Mouse (Mus musculus): ENCODE data around the gene Hdac7. TPM values are rescaled to one million over a fixed set of nuclear protein-coding genes. Genes with fewer than 3 reads are reported as not detected.

Gene Hdac7
- total and polyA plus RNA-seq, 2 experiments from 2014 or later, result 21.6 to 29.4 TPM

GRCm38 (mm10) chr15:97763256-97764049, 80.8 kb downstream of the Hdac7 start:
- Histone ChIP-seq H3K27ac (ENCODE audit: low read depth, low read length) (no peak overlapping the region), H3K9ac (no peak overlapping the region), H3K9me3 (ENCODE audit: low read length) (no peaks in the 10 kb centered on the region), H3K4me2 (ENCODE audit: low read depth) (no peak overlapping the region), H3K36me3 (ENCODE audit: insufficient read depth) (peaks cover 8% of the 10 kb centered on the region), H3K4me1 (ENCODE audit: insufficient read depth) (peaks cover 13% of the 10 kb centered on the region; the same call in 1 of the 2 replicates), H3K27me3 (ENCODE audit: insufficient read depth, low read length) (no peaks in the 10 kb centered on the region), H3K4me3 (ENCODE audit: low read depth, low read length) (no peak overlapping the region)
- TF ChIP-seq CTCF (IDR thresholded peaks at IDR 0.05; ENCODE audit: low read depth), result no peak
- DNase-seq, result no peak
- no peak for ATAC-seq
- 66% methylated on average over 9 of the region's 9 CpGs for WGBS

DNA sequence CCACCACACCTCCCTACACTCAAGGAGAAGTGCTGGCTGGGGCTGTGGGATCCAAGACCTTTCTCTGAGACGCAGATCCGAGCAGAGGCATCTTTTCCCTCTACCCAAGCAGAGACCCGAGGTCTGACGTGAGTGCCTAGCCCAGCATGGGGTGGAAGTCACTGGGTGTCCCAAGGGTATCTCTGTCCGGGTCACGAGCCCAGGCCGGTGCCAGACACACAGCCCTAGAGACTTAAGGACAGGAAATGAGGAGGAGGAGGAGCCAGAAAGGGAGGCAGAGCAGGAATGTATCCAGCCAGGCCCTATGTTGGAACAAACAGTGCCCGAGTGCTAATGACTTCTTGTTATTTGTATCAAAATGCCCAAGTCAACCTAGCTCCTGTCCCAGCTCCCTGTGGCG, 81.6 kb downstream of the Hdac7 start:
- Histone ChIP-seq H3K4me3 (ENCODE audit: low read depth, low read length) (no peak overlapping the region), H3K4me2 (ENCODE audit: low read depth) (no peak overlapping the region), H3K36me3 (ENCODE audit: insufficient read depth) (peaks cover 8% of the 10 kb centered on the region), H3K27ac (ENCODE audit: low read depth, low read length) (no peak overlapping the region), H3K4me1 (ENCODE audit: insufficient read depth) (peaks cover 7% of the 10 kb centered on the region; the same call in 1 of the 2 replicates), H3K9me3 (ENCODE audit: low read length) (no peaks in the 10 kb centered on the region), H3K27me3 (ENCODE audit: insufficient read depth, low read length) (no peaks in the 10 kb centered on the region), H3K9ac (no peak overlapping the region)
- DNase-seq, result no peak
- no peak for TF ChIP-seq CTCF (IDR thresholded peaks at IDR 0.05; ENCODE audit: low read depth)
- no peak for ATAC-seq
- WGBS, result 73% methylated on average over 9 of the region's 9 CpGs

DNA sequence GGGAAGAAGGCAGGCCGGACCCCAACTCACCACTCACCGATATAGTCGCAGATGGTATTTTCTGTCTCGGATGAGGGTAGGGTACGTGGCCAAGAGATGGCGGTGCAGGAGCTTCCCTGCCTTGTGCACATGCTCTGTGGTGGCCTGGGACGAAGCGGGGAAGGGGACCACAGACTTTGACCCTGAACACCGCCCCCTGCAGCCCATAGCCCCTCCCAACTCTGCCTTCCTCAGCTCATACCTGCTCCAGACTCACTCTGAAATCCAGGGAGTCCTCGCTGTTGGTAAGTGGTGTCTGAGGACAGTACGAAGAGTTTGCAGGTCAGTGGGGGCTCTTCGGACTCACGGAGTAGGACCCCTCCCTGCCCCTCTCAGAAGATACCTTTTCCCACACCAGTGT, 82.9 kb downstream of the Hdac7 start:
- no peaks in the 10 kb centered on the region for H3K9me3 ChIP-seq (ENCODE audit: low read length)
- H3K4me1 ChIP-seq (ENCODE audit: insufficient read depth), result 0 out of 2 replicates have a peak, but pooled peaks cover 3% of the 10 kb centered on the region
- no peak overlapping the region for H3K9ac ChIP-seq
- H3K36me3 ChIP-seq (ENCODE audit: insufficient read depth), result peaks cover 8% of the 10 kb centered on the region
- ATAC-seq (no peak), DNase-seq (no peak)
- H3K27ac ChIP-seq (ENCODE audit: low read depth, low read length), result no peak overlapping the region
- WGBS, result 41% methylated on average over 13 of the region's 13 CpGs
- H3K4me2 ChIP-seq (ENCODE audit: low read depth), result no peak overlapping the region
- H3K27me3 ChIP-seq (ENCODE audit: insufficient read depth, low read length), result no peaks in the 10 kb centered on the region
- no peak overlapping the region for H3K4me3 ChIP-seq (ENCODE audit: low read depth, low read length)
- no peak for TF ChIP-seq CTCF (IDR thresholded peaks at IDR 0.05; ENCODE audit: low read depth)

DNA sequence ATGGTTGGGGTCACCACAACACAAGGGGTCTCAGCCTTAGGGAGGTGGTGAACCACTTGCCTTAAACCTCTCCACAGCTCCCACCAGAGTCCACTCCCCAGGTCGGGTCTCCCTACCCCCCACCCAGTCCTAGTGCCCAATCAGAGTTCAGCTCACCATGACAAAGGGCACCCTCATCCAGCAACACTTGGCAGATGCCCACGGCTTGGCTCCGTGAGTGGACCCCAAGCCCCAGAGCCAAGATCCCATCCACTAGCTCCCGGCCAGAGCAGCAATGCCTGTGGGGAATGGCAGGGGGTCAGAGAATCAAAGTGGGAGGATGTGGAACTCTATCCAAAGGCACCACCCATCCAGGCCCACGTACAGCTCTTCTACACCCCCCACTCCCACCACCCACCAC, 83.3 kb downstream of the Hdac7 start:
- Histone ChIP-seq H3K4me3 (ENCODE audit: low read depth, low read length) (no peak overlapping the region), H3K36me3 (ENCODE audit: insufficient read depth) (peaks cover 8% of the 10 kb centered on the region), H3K4me1 (ENCODE audit: insufficient read depth) (no peaks in the 10 kb centered on the region), H3K27me3 (ENCODE audit: insufficient read depth, low read length) (no peaks in the 10 kb centered on the region), H3K27ac (ENCODE audit: low read depth, low read length) (no peak overlapping the region), H3K9me3 (ENCODE audit: low read length) (no peaks in the 10 kb centered on the region), H3K9ac (no peak overlapping the region), H3K4me2 (ENCODE audit: low read depth) (no peak overlapping the region)
- TF ChIP-seq CTCF (IDR thresholded peaks at IDR 0.05; ENCODE audit: low read depth), result no peak
- 47% methylated on average over 5 of the region's 5 CpGs for WGBS
- ATAC-seq (no peak), DNase-seq (no peak)

GRCm38 (mm10) chr15:97760006-97760405, 84.3 kb downstream of the Hdac7 start:
- H3K9me3 ChIP-seq (ENCODE audit: low read length), result no peaks in the 10 kb centered on the region
- TF ChIP-seq CTCF (IDR thresholded peaks at IDR 0.05; ENCODE audit: low read depth), result no peak
- no peak overlapping the region for H3K4me2 ChIP-seq (ENCODE audit: low read depth)
- H3K4me3 ChIP-seq (ENCODE audit: low read depth, low read length), result no peak overlapping the region
- peaks cover 8% of the 10 kb centered on the region for H3K36me3 ChIP-seq (ENCODE audit: insufficient read depth)
- H3K4me1 ChIP-seq (ENCODE audit: insufficient read depth), result no peaks in the 10 kb centered on the region
- H3K27ac ChIP-seq (ENCODE audit: low read depth, low read length), result no peak overlapping the region
- no peaks in the 10 kb centered on the region for H3K27me3 ChIP-seq (ENCODE audit: insufficient read depth, low read length)
- DNase-seq (no peak), ATAC-seq (no peak)
- H3K9ac ChIP-seq, result no peak overlapping the region
- 83% methylated on average over 9 of the region's 9 CpGs for WGBS

- no peaks in the 10 kb centered on the region for H3K4me1 ChIP-seq (ENCODE audit: insufficient read depth)
- no peak overlapping the region for H3K4me2 ChIP-seq (ENCODE audit: low read depth)
- no peak for ATAC-seq
- peaks cover 13% of the 10 kb centered on the region for H3K36me3 ChIP-seq (ENCODE audit: insufficient read depth)
- H3K27me3 ChIP-seq (ENCODE audit: insufficient read depth, low read length), result no peaks in the 10 kb centered on the region
- TF ChIP-seq CTCF (IDR thresholded peaks at IDR 0.05; ENCODE audit: low read depth), result no peak
- no peak overlapping the region for H3K4me3 ChIP-seq (ENCODE audit: low read depth, low read length)
- WGBS, result 61% methylated on average over 8 of the region's 8 CpGs
- H3K27ac ChIP-seq (ENCODE audit: low read depth, low read length), result no peak overlapping the region
- DNase-seq, result no peak
- H3K9ac ChIP-seq, result no peak overlapping the region
- no peaks in the 10 kb centered on the region for H3K9me3 ChIP-seq (ENCODE audit: low read length)
These were observed 88.9 kb downstream of the Hdac7 start for GRCm38 (mm10) chr15:97755361-97755760.

DNA sequence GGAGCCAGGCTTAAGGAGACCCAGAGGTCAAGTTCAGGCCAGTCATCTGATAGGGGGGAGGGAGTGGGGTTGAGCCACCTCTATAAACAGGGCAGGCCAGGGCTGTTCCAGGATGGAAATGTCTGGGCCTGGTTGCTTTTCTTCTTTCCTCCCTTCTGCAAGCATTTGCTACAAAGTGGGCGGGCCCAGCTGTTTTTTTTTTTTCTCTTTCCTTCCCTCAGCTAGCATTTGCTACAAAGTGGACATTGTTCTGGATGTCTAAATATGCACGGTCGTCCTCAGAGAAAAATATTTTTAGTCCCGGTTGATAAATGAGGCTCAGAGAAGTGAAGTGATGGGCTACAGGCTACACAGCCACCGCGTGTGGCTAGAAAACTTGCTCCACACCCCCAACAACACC, 89.8 kb downstream of the Hdac7 start:
- no peak overlapping the region for H3K27ac ChIP-seq (ENCODE audit: low read depth, low read length)
- TF ChIP-seq CTCF (IDR thresholded peaks at IDR 0.05; ENCODE audit: low read depth), result no peak
- H3K4me3 ChIP-seq (ENCODE audit: low read depth, low read length), result no peak overlapping the region
- ATAC-seq (no peak), DNase-seq (no peak)
- no peak overlapping the region for H3K4me2 ChIP-seq (ENCODE audit: low read depth)
- H3K27me3 ChIP-seq (ENCODE audit: insufficient read depth, low read length), result no peaks in the 10 kb centered on the region
- H3K4me1 ChIP-seq (ENCODE audit: insufficient read depth), result no peaks in the 10 kb centered on the region
- no peak overlapping the region for H3K9ac ChIP-seq
- no peaks in the 10 kb centered on the region for H3K9me3 ChIP-seq (ENCODE audit: low read length)
- 44% methylated on average over 6 of the region's 6 CpGs for WGBS
- H3K36me3 ChIP-seq (ENCODE audit: insufficient read depth), result peaks cover 9% of the 10 kb centered on the region
